Mouse (Mus musculus) frontal cortex, postnatal 10 days (tissue): ENCODE results near the gene Pabpn1.

ENCODE experiments used
- DNase-seq, 2 experiments: peaks; one replicate each; pipeline ENCODE4 v3.0.0; 2022; ENCODE audit warnings: low spot score in 2 of 2, mixed read lengths in 1 of 2

Gene Pabpn1

GRCm38 (mm10) chr14:54893651-54894181 is 1.4 kb downstream of the Pabpn1 start:
- DNase-seq = peak; percentile 98 to 99

- peak; percentile 56 to 70 for DNase-seq
These were observed 2.2 kb downstream of the Pabpn1 start for GRCm38 (mm10) chr14:54894296-54895151.

GRCm38 (mm10) chr14:54897445-54897844 is 5.1 kb downstream of the Pabpn1 start:
- no peak for DNase-seq

GRCm38 (mm10) chr14:54900383-54900782 is 8.1 kb downstream of the Pabpn1 start:
- DNase-seq = peak; percentile 61 to 64

- DNase-seq = no peak
These were observed 11.3 kb downstream of the Pabpn1 start for GRCm38 (mm10) chr14:54903641-54904040.

- no peak for DNase-seq
These were observed 16.4 kb downstream of the Pabpn1 start for GRCm38 (mm10) chr14:54908682-54909081.

- peak in 1 of 2 experiments; percentile 42 for DNase-seq
These were observed 20.0 kb downstream of the Pabpn1 start for GRCm38 (mm10) chr14:54912109-54912850.

- peak; percentile 74 to 85 for DNase-seq
These were observed 20.6 kb downstream of the Pabpn1 start, which contains the start of gene Slc22a17 for GRCm38 (mm10) chr14:54912886-54913285. TSS of gene Slc22a17 (minus strand) at chr14:54913132.

- no peak for DNase-seq
These were observed 21.0 kb downstream of the Pabpn1 start for GRCm38 (mm10) chr14:54913343-54913742.

GRCm38 (mm10) chr14:54920076-54920685 is 27.9 kb downstream of the Pabpn1 start:
- DNase-seq = no peak

GRCm38 (mm10) chr14:54924641-54925348 is 32.5 kb downstream of the Pabpn1 start:
- no peak for DNase-seq

- DNase-seq = peak in 1 of 2 experiments; percentile 52
These were observed 33.3 kb downstream of the Pabpn1 start, which contains the start of gene Efs for GRCm38 (mm10) chr14:54925349-54926342. TSS of gene Efs (minus strand) at chr14:54926126.

- DNase-seq = peak in 1 of 2 experiments; percentile 44
These were observed 34.3 kb downstream of the Pabpn1 start for GRCm38 (mm10) chr14:54926401-54927158.

- DNase-seq = no peak
These were observed 35.0 kb downstream of the Pabpn1 start for GRCm38 (mm10) chr14:54927296-54927695.

GRCm38 (mm10) chr14:54929801-54930200 is 37.5 kb downstream of the Pabpn1 start:
- DNase-seq = no peak

GRCm38 (mm10) chr14:54930431-54930830 is 38.1 kb downstream of the Pabpn1 start:
- DNase-seq = no peak

GRCm38 (mm10) chr14:54932645-54933150 is 40.4 kb downstream of the Pabpn1 start, which contains the start of gene Il25:
TSS of gene Il25 (plus strand) at chr14:54932695.
- no peak for DNase-seq

GRCm38 (mm10) chr14:54935904-54936830 is 43.9 kb downstream of the Pabpn1 start, which contains the start of gene Cmtm5:
TSS of gene Cmtm5 (plus strand) at chr14:54936261.
- DNase-seq = peak; percentile 71 to 79
